Mouse (Mus musculus) urinary bladder, adult 2 months (tissue): ENCODE results near the gene Trim26. TPM values are rescaled to one million over a fixed set of nuclear protein-coding genes. Genes with fewer than 3 reads are reported as not detected.

Experiments
- DNase-seq: peaks from one replicate; pipeline ENCODE4 v3.0.0; 2022; ENCODE audit warnings: low spot score
- polyA plus RNA-seq: library from polyadenylated mRNA; depleted of rRNA; stranded (reverse); fragments of >200 nt; gene quantifications from 2 replicates; pipeline ENCODE4 v1.2.3, GENCODE M21; 2012; rRNA removed

The Trim26 gene
- polyA plus RNA-seq, 1 experiment = 39.4 TPM

DNA sequence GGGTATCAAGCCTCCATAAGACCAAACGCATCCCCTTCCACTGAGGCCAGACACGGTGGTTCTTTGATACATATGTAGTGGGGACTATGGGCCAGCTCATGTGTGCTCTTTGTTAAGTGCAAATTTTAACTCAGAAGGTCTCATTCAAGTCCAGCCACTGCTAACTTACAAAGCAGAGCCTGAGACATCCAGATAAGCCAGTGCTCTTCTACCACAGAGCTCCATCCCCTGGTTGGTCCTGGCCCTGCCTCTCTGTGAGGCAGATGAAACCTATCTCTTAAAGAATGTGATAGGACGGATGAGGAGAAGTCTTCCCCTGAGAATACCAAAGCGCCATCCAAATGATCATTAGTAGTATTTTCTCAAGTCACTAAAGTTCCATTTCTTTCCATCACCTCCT, 62.4 kb downstream of the Trim26 start:
- DNase-seq = no peak

DNA sequence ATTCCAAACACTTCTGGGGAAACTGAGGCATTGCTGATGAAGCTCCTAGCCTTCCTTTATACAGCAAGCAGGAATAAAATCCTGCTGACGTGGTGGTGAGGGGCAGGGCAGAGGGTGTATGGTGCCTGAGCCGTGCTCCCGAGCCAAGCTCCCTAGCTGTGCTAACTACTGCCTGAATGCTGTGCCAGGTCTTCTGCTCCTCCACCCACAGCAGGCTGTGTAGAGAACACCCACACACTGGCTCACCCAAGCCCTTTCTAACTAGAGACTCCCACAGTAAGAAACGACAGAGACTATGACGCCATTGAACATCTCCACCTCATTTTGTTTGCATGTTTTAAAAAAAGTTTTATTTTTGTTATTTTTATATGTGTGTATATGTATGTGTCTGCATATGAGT, 63.1 kb downstream of the Trim26 start:
- no peak for DNase-seq

DNA sequence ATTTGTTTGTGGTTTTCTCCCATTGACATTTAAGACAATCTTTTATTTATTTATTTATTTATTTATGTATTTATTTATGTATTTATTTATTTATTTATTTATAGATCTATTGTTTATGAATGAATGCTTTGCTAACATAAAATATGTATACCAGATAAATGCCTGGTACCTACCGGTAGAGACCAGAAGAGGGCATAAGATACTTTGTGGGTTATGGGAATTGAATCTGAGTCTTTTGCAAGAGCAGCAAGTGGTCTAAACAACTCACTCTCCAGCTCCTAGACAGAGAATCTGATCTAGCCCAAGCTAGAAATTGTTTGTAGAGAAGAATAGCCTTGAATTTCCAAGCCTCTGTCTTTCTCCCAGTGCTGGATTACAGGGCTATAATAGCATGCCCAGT, 63.8 kb downstream of the Trim26 start:
- DNase-seq = no peak

DNA sequence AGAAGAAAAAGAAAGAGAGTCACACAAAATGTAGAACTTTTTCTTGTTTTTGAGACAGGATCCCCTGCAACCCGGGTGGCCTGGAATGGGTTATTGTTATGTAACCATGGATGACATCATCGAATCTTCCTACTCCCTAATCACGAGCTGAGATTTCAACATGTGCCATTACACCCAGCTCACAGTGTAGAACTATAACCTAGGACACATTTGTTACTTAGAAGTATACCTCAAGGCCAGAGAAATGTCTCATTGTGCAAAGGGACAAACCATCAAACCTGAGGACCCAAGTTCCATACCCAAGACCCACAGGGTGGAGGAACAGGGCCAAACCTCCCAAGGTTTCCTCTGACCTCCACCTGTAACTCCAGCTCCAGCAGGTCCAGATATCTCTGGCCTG, 66.7 kb downstream of the Trim26 start:
- DNase-seq = no peak

DNA sequence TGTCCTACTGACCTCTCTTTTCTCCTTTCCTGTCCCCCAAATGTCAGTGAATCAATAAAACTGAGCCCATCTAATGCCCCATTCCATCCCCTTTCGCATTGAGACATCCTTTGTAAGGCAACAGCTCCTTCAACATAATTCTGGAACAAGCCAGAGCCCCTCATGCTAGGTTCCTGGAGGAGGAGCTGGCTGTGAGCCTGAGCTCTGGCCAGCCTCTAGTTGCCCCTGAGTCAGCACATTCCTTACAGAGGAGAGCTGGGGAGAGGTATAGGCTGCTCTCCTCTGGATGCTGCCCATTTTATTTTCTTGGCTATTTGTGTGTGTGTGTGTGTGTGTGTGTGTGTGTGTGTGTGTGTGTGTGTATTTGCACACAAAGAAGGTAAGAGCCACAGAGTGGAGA, 71.3 kb downstream of the Trim26 start:
- DNase-seq = no peak

Other genes starting within 250 kb of the Trim26 start
- 0.12 TPM in 1 of 2 replicates, not detected in the other for gene H2-M9, start 194.5 kb upstream of the Trim26 start, polyA plus RNA-seq
- not detected in 2 replicates for gene H2-M1, start 164.9 kb upstream of the Trim26 start, polyA plus RNA-seq
- not detected in 2 replicates for gene H2-M10.5, start 64.2 kb upstream of the Trim26 start, polyA plus RNA-seq
- gene H2-M10.6, start 25.0 kb upstream of the Trim26 start, polyA plus RNA-seq = not detected in 2 replicates
- gene Trim15, start 30.1 kb downstream of the Trim26 start, polyA plus RNA-seq = 0.03 TPM in 1 of 2 replicates, not detected in the other
- 0.07 TPM in 2 replicates for gene Trim10, start 32.4 kb downstream of the Trim26 start, polyA plus RNA-seq
- gene Trim40, start 53.0 kb downstream of the Trim26 start, polyA plus RNA-seq = 0.15 and 0.41 TPM in 2 replicates
- gene Trim31, start 61.0 kb downstream of the Trim26 start, polyA plus RNA-seq = not detected in 2 replicates
- 8.9 and 11.0 TPM in 2 replicates for gene Rnf39, start 105.8 kb downstream of the Trim26 start, polyA plus RNA-seq
- gene Ppp1r11, start 114.6 kb downstream of the Trim26 start, polyA plus RNA-seq = 114 and 122 TPM in 2 replicates
- gene Znrd1, start 121.4 kb downstream of the Trim26 start, polyA plus RNA-seq = 38.3 and 39.6 TPM in 2 replicates
- gene Znrd1as, start 121.5 kb downstream of the Trim26 start, polyA plus RNA-seq = 15.9 and 17.0 TPM in 2 replicates
- gene 2410137M14Rik, start 144.1 kb downstream of the Trim26 start, polyA plus RNA-seq = 0.30 and 0.56 TPM in 2 replicates
- 3.0 and 3.8 TPM in 2 replicates for gene H2-M5, start 152.4 kb downstream of the Trim26 start, polyA plus RNA-seq
- 22.6 and 32.3 TPM in 2 replicates for gene Zfp57, start 164.0 kb downstream of the Trim26 start, polyA plus RNA-seq
- 0.11 and 0.18 TPM in 2 replicates for gene Mog, start 186.3 kb downstream of the Trim26 start, polyA plus RNA-seq
- 72.1 and 81.4 TPM in 2 replicates for gene Gabbr1, start 208.8 kb downstream of the Trim26 start, polyA plus RNA-seq